Mouse (Mus musculus) cortical plate, adult 2 months (tissue): Measurements from ENCODE around the gene Prodh2.

Experiments used
- CTCF ChIP-seq: fragments of 200-500 bp; IDR thresholded peaks from 2 replicates; pipeline ENCODE4 v1.5.1; 2011; ENCODE audit warnings: mild to moderate bottlenecking, control low read depth, low read length; ENCODE audit not compliant: insufficient read depth; ENCODE audit errors: extremely low read depth
- POLR2A ChIP-seq: fragments of 200-500 bp; IDR thresholded peaks from 2 replicates; pipeline ENCODE4 v1.6.1; 2011; ENCODE audit warnings: mild to moderate bottlenecking, low read length, control low read depth; ENCODE audit not compliant: insufficient read depth; ENCODE audit errors: extremely low read depth

DNA sequence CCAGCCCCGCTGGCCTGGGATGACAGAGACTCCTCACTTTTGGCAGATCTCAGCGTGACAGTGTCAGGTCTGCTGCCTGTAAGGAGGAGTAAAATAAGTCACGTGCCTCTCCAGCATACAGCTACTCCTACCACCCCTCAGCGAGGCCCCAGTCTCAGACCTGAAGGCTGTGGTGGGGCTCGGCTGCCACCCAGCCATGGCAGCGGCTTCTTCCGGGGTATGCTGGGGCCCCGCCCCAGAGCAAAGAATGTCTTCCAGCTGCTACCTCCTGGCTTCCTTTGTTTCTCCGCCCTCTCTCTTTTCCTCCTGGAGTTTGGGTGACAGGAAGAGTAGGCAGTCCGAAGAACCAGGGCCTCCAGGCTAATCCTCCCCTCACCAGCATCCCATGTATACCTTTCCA lies 32.5 kb downstream of the Prodh2 start:
- TF ChIP-seq CTCF = no peak
- TF ChIP-seq POLR2A = no peak
